Mouse (Mus musculus): ENCODE measurements around the gene Izumo4.

DNA sequence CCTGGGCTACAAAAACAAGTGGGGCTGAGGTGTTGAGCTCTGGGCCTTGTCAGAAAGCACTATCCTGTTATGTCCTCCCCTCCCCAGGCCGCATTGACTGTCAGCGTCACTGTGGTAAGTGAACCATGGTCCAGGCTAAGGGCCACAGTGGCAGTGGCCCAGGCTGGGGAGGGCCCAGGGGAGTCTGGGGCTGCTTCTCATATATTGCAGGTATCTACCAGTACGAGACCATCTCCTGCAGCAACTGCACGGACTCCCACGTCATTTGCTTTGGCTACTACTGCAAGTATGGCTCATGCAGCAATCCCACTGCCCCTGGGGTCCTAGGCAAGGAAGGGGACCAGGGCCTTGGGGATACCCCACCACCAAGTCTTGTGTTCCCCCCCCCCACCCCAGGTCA is 1.7 kb downstream of the Izumo4 start:
- TF ChIP-seq POLR2A (IDR thresholded peaks at IDR 0.05; ENCODE audit: low read depth, low read length) (no peak), CTCF (conservative IDR thresholded peaks at IDR 0.05 in 1 of 2, IDR thresholded peaks at IDR 0.05 in 1 of 2; ENCODE audit: low read depth in 2 of 2, low read length in 2 of 2) (no peak), GABPA (IDR thresholded peaks at IDR 0.05; ENCODE audit: insufficient replicate concordance, low read depth, low read length) (no peak), POLR2AphosphoS2 (IDR thresholded peaks at IDR 0.05; ENCODE audit: low read depth, low read length) (no peak), RCOR1 (conservative IDR thresholded peaks at IDR 0.05; ENCODE audit: low read depth, low read length) (no peak), ZMIZ1 (IDR thresholded peaks at IDR 0.05; ENCODE audit: low read depth, low read length) (no peak), CHD1 (IDR thresholded peaks at IDR 0.05; ENCODE audit: low read depth, low read length) (no peak), MAX (IDR thresholded peaks at IDR 0.05; ENCODE audit: low read length) (no peak), USF1 (IDR thresholded peaks at IDR 0.05; ENCODE audit: low read depth, low read length) (no peak), JUN (IDR thresholded peaks at IDR 0.05; ENCODE audit: insufficient read depth, low read depth, low read length) (no peak)

Data from CH12.LX (cell line).